Mouse (Mus musculus) embryo, embryonic 11 days (tissue): Measurements from ENCODE around the gene Plekha6.

Experiments
- DNase-seq: peaks from one replicate; pipeline ENCODE4 v3.0.0-alpha.2; 2015

The Plekha6 gene

DNA sequence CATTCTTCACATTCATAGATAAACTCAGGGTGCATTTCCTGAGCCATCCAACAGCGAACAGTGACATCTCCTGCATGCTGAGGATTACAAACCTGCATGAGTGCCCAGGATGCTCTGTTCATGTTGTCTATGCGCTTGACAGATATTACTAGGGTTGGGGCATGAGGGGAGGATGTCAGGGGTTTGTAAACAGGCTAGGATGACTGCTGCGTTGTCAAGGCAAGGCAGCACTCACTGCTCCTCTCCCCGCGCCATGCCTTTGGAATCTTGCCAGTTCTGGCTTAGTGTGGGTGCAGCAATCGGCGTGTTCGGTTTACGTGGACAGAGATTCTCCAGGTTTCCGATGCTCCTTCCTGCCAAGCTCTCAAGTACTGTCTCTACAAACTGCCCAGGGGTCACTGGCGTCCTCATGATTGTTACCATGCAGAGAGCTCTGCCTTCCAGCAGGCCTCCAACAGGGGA lies 115.7 kb downstream of the Plekha6 start:
- DNase-seq: no peak

DNA sequence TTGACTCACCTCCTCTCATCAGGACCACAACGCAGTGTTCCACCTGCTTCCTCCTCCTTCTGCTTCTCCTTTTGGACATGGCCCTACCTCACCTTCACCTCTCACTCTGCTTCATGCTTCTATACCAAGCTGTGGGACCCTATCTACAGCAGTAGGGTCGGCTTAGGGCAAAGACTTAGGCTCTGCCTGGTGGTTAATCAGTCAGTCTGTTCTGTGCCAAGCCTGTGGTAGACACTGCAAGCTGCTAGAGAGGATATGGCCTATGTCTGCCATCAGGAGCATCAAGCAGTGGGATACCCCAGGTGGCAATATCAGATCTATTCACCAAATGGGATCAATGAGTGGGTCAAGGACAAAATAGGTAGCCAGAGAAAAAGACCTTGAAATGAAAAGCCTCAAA lies 116.5 kb downstream of the Plekha6 start:
- DNase-seq: no peak

DNA sequence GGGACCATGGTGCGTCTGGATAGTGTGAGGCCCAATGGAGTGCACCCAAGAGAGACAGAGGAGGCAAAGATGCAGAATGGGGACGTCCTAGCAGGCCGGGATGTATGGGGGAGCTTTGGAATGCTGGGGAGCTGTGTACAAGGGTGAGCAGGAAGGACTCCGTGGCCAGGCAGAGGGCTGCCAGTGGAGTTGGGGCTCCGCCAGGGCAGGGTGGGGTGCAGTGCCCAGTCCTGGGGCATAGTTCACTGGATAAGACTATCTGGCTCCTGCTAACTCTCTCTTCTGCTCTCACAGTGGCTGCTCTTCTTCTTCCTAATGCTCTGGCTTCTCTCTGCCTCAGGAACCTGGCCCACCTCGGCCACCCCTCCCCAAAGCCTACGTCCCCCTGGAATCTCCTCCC lies 121.9 kb downstream of the Plekha6 start:
- DNase-seq: no peak

DNA sequence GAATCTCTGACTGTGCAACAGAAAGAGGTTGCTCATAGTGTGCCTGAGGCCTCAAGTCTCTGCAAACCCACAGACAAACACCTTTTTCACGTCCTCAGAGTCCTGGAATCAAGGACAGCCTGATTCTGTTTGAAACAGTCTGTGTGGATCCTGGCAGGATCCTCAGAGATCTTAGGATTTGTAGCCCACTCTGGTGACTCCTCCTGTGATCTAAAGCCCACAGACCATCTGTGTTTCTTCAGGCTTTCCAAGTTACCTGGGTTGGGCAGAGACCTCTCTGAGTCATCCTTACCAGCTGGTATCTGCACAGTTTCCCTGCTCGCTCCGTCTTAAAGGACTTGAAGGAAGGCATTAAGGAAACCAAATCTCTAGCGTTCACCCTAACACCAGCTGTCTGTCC lies 123.0 kb downstream of the Plekha6 start:
- no peak for DNase-seq

DNA sequence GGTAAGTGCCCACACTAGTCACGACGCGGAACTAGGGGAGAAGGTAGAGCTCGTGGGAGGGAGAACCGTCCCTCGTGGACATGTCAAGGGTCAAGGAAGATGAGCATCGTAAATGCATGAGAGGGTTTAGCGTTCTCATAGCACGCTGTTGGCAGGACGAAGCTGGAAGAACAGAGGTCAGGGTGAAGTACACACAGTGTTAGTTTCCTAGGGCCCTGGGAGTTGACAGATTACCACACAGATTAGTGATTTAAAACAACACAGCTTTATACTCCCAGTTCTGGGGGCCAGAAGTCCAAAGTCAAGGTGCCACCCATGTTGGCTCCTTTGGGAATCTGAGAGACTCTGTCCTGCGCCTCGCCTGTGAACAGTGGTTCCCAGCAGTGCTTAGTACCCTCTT lies 123.9 kb downstream of the Plekha6 start:
- no peak for DNase-seq

DNA sequence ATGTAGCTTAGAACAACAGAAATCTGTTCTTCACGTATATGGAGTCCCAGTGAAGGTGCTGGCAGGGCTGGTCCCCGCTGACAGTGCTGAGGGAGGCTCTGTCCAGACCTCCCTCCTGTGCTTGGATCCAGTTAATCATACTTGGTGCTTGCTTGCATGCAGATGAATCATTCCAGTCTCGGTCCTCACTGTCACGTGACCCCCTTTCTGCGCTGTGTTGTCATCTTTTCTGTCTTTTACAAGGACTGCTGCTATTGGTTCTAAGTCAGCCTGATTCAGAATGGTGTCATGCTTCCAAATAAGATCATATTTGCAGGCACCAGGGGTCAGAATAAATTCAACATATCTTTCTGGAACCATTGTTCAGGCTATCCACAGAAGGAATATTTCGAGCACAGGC lies 127.9 kb downstream of the Plekha6 start:
- no peak for DNase-seq

DNA sequence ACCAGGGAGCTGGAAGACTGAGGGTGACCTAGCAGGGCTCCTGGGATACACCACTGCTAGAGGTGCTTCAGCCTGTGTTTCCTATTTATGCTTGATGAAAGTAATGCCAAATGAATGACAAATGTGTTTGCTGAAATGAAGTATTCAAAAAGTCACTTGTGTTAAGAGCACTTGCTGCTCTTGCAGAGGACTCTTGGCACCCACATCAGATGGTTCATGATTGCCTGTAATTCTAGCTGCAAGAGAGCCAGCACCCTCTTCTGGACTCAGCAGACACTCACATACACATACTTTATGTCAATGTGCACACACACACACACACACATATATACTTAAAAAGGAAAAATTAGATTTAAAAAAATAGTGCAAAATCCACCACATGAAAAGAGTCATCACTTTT lies 128.6 kb downstream of the Plekha6 start:
- DNase-seq: no peak

DNA sequence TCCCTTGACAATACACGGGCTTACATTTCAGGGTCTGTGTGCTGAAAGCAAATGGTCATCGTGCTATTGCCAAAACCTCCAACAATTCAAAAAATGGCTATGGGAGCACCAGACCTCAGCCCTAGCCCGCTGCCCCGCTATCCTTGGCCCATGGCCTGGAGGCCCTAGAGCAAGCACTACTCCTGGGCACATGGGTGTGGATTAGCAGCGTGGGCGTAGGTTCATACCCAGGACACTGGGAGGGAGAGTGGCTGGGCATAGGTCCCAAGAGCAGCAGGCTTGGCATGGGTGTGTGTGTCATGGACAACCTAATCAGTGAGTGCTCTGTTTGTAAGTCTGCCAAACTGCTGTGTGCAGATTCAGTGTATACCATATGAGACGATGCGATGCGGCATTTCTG lies 132.4 kb downstream of the Plekha6 start:
- no peak for DNase-seq

DNA sequence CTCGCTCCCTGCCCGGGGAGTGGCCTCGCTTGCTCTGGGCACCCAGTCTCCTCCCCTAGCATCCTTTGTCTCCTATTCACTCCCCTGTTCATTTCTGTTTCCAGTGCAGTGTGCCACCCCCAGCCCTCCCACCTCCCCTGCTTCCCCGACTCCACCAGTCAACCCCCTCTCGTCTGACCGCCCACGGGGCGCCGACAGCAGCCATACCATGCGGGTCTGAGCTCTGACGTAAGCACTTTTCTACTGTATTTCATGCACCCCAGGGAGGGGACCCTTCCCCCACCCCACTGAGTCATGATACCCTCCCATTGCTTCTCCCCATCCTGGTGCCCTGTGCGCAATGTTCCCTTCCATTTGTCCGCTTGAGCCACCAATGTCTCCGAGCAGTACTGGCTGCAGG lies 134.8 kb downstream of the Plekha6 start:
- no peak for DNase-seq

DNA sequence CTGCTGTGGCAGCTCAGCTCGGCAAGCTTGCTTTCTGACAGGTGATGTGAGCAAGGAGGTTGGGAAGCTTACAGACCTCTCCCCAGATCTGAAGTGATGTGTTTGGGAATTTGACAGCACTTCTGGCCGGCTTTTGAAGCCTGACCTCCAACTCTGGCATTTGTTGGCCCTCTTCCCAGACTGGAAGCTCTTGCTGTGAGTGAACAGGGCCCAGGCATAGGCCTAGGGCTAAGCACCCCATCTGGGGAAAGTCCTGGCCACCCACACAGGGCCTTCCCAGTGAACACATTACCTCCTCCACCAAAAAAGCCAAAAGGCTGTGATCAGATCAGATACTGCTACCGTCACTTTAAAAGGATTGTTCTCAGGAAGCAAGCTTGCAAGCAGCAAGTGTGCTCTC lies 138.5 kb downstream of the Plekha6 start:
- no peak for DNase-seq

DNA sequence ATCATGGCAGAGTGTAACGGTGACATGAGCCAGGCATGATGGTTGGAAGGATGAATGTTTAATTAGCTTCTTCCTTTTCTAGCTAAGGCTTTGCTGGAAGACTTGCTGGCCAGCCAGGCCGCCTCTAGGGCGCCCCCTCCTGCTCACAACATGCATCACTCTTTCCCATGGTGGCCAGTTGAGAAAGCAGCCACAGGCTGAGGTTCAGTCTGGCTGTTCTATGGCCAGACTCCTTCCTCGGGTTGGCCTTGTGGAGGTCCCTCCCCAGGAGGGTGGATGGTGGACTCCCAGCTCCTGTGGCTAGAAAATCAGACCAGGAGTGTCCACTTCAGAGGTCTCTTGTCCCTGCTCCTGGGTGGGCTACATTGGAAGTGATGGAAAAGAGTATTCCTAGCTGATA lies 142.8 kb downstream of the Plekha6 start:
- peak; percentile 75 for DNase-seq

DNA sequence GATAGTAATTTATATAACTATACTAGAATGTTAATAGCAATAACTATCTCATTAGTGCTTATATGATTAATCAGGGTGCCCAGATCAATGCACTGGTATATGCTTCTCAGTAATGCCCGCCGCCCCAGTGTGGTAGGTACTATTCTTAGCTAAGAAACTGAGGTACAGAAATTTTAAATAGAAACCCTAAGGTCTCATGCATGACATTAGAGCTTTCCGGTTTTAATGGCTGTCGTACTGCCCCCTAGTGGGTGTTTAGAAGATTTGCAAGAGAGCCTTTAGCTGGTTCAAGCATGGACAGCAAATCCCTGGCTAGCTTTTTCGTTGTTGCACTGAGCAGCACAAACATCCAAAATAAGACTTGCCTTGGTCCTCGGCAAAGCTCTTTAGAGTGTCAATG lies 143.3 kb downstream of the Plekha6 start:
- DNase-seq: peak; percentile 80

DNA sequence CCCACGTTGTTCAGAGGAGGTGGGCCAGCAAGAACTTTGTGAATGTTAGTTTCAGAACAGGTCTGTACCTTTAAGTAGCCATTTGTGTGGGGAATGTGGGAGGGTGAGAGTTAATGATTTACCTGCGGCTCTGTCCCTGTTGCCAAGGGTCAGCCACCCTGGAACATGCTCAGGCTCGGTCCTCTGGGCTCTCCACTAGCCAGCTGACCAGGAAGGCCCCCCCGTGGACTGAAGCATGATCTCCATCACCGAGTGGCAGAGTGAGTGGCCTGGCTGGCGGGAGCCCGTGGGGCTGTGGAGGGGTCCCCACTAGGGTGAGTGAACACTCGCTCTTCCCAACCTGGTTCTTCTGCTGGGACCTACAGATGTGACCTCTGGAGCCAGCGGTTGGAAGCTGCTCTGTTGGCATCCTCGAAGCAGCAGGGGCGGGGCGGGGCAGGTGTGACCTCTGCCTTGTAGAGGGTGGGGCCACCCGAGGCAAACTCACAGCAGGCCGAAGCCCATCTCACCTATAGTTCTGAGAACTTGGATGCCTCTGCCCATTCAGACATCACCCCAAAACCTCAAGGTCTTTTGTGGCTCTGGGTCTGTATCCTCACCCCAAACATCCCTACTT lies 145.8 kb downstream of the Plekha6 start, which contains the start of gene Golt1a:
Golt1a (plus strand) TSS at position 149 of the 616 bp plus-strand sequence.
- no peak for DNase-seq

DNA sequence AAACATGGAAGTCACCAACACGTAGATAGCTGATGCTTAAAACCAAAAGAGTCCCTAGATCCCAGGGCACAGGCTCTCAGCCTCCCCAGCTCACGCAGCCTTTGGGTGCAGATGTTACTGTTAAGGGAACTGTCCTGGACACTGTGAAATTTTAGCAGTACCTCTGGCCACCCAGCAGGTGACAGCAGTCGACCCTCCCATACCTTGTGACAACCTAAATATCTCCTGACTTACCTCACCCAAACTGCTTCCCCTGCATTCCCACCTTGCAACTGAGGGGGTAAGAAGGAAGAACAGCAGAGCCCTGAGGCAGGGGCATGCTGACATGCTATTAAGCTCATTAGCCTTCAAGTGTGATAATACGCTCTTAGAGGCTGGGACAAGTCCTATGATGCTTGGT lies 147.2 kb downstream of the Plekha6 start:
- no peak for DNase-seq

DNA sequence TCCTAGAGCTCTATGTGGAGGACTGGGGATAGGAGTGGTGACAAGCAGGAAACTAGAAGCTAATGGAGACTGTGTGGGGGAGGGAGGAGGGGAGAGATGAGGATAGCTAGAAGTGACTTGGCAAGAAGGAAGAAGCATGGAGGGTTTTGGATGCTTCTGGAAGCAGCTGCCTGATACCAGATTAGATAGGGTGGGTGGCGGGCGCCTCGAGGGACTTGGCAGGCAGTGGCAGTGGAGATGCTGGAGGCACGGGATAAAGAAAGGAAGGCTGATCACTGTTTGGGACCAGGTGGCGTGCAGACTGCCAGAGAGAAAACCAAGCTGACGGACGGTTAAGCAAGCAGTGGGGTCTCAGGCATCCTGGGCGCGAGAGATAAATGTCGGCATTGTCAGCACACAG lies 147.9 kb downstream of the Plekha6 start:
- no peak for DNase-seq

DNA sequence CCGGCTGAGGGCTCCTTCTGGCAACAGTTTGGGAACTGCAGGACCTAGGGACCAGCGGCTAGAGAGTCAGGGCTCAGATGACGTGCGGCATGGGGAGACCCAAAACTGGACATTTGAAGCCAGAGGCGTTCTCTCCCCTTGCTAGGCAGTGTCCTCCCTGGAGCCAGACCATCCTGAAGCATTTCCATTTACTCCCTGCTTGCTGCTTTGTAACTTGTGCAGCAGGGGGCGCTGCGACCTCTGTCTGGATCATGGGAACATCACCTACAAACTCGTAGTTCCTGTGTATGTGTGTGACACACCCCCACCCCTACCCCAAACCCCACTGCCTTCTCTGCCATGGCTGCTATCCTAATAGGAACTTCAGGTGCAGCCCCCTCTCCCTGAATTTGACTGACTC lies 150.4 kb downstream of the Plekha6 start:
- DNase-seq: peak; percentile 72

DNA sequence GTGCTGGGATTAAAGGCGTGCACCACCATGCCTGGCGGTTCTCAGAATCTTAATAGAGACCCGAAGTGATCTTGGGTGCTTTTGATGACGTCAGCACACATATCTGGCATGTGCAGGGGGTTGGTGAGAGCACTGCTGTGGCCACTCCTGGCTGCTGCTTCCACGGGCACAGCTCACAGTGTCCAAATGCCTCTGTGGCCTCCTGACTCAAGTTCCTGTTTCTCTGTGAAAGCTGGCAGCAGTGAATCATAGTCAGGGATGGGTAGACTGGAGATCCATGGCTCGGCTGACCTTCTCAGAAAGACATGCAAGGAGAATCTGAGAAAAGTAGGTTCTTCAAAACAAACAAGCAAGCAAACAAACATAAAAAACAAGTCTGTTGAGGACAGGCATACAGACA lies 151.8 kb downstream of the Plekha6 start:
- no peak for DNase-seq

DNA sequence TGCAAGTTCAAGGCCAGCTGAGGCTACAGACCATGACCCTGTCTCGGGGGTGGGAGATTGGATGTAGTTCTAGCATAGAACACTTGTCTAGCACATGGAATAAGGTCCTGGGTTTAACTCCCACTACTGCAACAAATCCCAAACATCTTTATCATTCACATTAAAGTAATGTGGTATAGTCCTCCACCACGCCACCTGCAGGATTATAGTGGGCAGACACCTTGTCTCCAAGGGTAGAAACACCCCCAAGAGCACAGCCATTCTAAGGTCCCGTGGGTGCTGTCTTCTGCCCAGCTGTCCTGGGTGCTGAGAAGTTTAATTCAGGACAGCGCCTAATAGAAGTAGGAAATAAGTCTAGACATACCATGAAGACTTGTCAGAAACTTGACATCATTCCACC lies 152.6 kb downstream of the Plekha6 start:
- no peak for DNase-seq

DNA sequence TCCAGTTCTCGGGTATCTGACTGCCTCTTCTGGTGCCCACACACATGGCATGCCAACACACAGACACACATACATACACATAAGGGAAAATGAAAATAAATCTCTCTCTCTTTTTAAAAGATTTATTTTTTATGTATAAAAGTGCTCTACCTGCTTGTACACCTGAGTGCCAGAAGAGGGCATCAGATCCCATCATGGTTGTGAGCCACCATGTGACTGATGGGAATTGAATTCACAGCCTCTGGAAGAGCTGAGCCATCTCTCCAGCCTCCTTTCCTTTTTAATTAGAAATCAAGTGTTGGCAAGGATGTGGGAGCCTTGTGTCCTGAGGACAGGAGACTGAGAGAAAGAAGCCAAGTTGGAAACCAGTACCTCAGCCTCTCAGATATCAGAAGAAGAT lies 153.1 kb downstream of the Plekha6 start:
- DNase-seq: no peak

DNA sequence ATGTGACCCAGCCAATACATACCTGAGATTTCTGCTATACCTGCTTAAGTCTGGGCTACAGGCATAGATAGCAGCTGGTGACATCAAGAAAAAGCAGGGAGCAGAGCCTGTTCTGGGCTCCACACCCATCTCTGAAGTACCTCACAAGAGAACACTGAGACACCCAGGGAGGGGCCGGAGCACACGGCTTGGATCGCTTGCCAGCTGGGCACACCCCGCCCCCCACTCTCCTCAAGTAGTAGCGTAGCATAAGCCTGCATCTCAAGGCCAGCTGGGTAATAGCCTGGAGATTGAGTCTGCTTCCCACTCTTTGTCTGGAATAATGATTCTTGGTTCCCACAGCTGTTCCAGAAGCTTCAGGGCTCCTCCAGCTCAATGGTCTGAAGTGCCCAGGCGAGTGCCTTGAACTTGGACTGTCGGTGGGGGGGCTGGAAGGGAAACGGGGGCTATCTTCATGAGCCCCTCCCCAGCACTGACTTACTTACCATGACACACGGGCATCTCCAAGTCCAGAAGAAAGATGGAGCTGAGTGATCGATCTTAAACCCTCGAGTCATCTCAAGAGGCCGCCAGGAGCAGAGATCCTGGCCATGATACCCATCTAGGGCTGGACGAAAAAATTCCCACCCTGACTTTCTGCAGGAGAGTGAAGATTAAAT lies 157.4 kb downstream of the Plekha6 start, which contains the start of gene Kiss1:
Kiss1 (plus strand) TSS at position 609 of the 659 bp plus-strand sequence.
- DNase-seq: no peak

DNA sequence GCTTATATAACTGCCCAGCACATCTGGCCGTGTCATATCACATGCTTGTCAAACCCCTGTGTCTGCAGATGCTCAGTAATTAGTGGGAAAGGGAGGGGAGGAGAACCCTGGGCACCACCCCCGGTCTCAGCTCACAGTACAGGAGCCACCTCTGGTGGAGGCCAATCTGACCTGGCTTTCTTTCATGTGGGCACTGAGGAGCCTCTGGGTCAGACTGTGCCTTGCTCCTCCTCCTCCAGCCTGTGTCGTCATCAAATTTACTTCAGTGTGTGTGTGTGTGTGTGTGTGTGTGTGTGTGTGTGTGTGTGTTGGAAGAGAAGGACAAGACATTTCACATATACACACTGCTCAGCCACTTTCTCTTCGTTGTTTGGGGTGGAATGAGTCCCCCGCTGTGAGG lies 159.3 kb downstream of the Plekha6 start:
- DNase-seq: peak; percentile 9

DNA sequence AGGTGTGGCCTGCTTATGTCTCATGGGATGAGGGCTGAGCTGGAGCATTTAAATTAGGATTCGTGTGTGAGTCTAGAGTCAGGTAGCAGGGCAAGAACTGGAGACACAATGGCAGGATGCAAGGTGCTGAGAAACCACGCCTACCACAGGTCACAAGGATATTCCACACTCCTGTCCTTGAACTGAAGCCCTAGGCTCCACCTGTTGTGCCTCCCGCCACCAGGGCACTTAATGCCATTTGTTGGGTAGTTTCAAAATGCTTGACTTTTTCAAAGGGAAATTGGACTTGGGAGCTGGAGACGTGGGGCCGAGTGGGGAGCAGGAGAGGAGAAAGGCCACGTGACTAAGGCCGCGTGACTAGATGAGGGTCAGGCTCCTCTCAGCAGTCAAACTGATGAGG lies 161.9 kb downstream of the Plekha6 start:
- DNase-seq: no peak

DNA sequence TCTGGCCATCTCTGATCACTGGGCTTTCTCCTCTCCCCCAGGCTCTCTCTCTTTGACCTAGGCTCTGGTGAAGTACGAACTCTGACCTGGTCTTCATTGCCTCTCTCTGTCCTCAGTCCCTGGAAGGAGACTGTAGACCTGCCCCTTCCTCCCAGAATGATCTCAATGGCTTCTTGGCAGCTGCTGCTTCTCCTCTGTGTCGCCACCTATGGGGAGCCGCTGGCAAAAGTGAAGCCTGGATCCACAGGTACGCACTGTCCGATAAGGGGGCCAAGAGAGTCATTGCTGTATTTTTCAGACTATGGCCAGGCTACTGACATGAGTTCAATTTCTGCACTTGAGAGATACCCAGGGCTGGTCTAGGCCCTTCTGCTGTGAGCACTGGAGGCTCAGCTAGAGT lies 163.1 kb downstream of the Plekha6 start:
- no peak for DNase-seq

DNA sequence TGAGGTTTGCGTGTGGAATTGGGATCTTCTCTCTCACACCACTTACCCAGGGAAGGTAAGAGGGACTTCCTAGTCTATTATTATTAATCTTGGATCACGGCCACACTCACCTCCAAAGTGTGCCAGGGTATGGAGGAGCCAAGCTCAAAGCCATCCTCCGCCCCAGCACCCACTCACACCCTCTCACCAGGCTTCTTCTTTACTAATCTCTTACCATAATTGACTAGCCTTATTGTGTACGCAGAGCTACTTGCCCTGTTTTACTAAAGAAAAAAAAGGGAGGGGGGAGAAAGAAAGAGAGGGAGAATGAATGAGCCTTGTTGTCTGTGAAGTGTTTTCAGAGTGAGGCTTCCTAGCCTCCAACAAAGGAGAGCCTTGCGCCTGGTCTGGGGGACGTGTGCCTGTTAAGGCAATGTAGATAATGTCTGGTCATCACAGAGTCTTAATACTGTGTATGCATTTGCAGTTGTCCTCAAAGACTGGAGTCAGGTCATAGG lies 164.3 kb downstream of the Plekha6 start:
- peak; percentile 14 for DNase-seq
